Mouse (Mus musculus) limb, embryonic 15.5 days (tissue): Measurements from ENCODE around the gene Gm20388. TPM values are rescaled to one million over a fixed set of nuclear protein-coding genes. Genes with fewer than 3 reads are reported as not detected.
A peak's percentile ranks its signal among the peaks of the same experiment; 100 is the strongest.

ENCODE experiments used
- ATAC-seq: fragments of 200-750 bp; cut with Nextera tagmentation; 2 replicates; pipeline ENCODE4 v1.8.0; 2017; ENCODE audit warnings: low read depth, moderate TSS enrichment; ENCODE audit not compliant: insufficient number of reproducible peaks, low FRiP score, low TSS enrichment
- H3K27ac ChIP-seq: fragments of 300-500 bp; sonication (generic); 2 replicates; pipeline ENCODE4 v1.5.1; 2015; ENCODE audit warnings: moderate library complexity, mild to moderate bottlenecking, inconsistent platforms
- H3K27me3 ChIP-seq: fragments of 300-500 bp; sonication (generic); 2 replicates; pipeline ENCODE4 v1.6.1; 2015; ENCODE audit warnings: inconsistent platforms
- H3K36me3 ChIP-seq: fragments of 300-500 bp; sonication (generic); 2 replicates; pipeline ENCODE4 v1.6.1; 2015; ENCODE audit warnings: inconsistent platforms
- H3K4me1 ChIP-seq: fragments of 300-500 bp; sonication (generic); 2 replicates; pipeline ENCODE4 v1.6.1; 2015; ENCODE audit warnings: inconsistent platforms
- H3K4me2 ChIP-seq: fragments of 300-500 bp; sonication (generic); 2 replicates; pipeline ENCODE4 v1.6.1; 2015; ENCODE audit warnings: mild to moderate bottlenecking, inconsistent platforms
- H3K4me3 ChIP-seq: fragments of 300-500 bp; sonication (generic); 2 replicates; pipeline ENCODE4 v1.5.1; 2015; ENCODE audit warnings: mild to moderate bottlenecking, inconsistent platforms
- H3K9ac ChIP-seq: fragments of 300-500 bp; sonication (generic); 2 replicates; pipeline ENCODE4 v1.6.1; 2015; ENCODE audit warnings: inconsistent platforms
- H3K9me3 ChIP-seq: fragments of 300-500 bp; sonication (generic); 2 replicates; pipeline ENCODE4 v1.6.1; 2016; ENCODE audit warnings: inconsistent platforms
- WGBS: fragments of 180-500 bp; shearing (Covaris S2); methylation state at CpG from one replicate; pipeline ENCODE4 v1.1.7; 2015; 5-methylcytosine and 5-hydroxymethylcytosine counted together
- polyA plus RNA-seq: library from polyadenylated mRNA; unstranded; fragments of >200 nt; fragmentation: Nextera tagmentation; extraction: Ambion mirVana; gene quantifications from 2 replicates; pipeline ENCODE4 v1.2.1, GENCODE M21; 2015

Gm20388 gene
- polyA plus RNA-seq, 1 experiment from 2014 or later = 4.9 TPM

DNA sequence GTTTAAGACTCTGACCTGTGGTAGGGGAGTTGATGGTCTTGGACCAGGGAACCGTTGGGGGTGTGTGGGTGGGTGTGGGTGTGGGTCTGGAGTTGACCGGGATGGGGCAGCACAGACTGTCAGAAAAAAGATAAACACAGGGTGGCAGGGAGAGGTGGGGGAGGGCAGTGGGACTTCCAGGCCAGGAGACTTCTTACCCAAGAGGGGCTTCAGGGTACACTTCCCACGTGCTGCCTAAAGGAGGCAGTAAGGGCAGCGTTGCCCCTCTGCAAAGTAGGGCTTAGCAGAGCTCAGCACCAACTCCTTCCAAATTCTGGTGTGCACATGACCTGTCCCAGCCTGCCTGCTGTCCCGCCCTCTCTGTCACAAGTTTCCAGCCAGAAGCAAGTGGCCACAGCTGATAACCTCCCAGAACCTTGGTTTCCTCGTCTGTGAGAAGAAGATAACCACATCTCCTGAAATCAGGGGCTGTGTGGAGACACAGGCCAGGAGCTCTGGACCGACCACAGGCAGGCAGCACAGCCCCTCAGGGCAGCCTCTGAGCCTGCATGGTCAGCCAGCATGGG, 2808.9 kb downstream of the Gm20388 start:
- Histone ChIP-seq H3K27me3 (peaks cover 28% of the 10 kb centered on the region), H3K9ac (no peak overlapping the region), H3K4me2 (no peak overlapping the region), H3K4me1 (peaks cover 18% of the 10 kb centered on the region), H3K9me3 (no peaks in the 10 kb centered on the region), H3K27ac (no peak overlapping the region), H3K4me3 (no peak overlapping the region), H3K36me3 (no peaks in the 10 kb centered on the region)
- WGBS = 37% methylated on average over 7 of the region's 7 CpGs
- no peak for ATAC-seq

DNA sequence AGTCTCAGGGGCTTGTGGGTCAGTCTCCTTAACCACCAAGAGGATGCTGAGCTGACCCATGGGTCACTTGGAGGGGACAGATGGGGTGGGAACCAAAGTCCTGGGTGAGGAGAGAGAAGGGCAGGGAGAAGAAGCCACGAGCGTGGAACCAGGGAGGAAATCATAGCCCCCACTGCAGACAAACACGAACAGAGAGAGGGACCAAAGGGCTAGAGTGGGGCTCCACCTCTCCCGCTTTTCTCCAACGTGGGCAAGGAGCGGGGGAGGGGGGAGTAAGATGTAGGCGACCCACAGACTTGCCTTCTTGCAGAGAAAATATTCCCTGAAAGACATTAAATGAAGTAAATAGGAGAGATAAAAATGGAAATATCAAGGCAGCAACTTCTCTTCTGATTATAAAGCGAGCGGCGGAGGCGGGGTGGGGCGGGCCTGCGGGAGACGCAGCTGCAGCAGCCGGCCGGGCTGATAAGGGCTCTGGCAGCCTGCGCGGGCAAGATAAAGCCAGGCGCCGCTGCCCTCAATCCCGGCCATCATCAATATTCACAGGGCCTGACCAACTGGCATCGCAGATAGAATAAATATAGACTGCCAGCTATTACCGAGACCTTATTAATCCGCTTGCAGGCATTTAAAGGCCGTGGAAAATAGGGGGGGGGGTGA, 2809.6 kb downstream of the Gm20388 start:
- WGBS = 12% methylated on average over 25 of the region's 25 CpGs
- no peak overlapping the region for H3K27ac ChIP-seq

DNA sequence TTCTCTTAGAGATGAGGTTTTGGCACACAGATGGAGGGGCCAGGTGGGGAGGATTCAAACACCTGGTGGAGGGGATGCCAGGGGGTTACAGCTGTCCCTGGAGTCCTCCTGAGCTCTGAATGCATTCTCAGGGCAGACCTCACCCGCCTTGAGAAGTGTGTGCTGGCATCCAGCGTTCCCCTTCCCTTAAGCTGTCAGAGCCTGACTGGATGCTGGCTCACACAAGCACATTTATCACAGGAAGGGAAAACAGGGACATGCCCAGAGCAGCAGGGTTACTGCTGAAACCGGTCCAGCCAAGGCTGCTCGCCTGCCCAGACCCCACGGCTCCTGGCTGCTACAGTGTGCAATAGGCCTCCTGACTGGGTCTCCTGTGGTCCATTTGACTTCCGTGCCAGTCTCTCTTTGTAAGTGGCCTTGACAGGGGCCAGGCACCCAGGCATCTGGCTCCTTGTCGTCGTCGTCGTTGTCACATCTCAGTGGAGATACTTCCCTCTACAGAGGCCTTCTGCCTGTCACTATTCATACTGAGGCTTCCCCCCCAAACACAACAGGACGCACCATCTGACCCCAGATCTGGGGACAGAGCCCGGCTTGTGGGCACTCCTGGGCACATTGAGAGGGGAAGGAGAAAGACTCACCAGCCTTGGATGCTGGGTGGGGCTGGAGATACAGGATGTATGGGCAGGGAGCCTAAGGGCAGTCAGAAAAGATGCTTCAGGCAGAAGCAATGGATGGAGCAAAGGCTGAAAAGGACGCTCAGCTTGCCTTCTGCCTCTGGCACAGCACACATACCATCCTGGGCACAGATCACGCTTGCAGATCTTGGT, 2810.4 kb downstream of the Gm20388 start:
- H3K4me3 ChIP-seq = no peak overlapping the region; the same call in 1 of the 2 replicates
- 57% methylated on average over 14 of the region's 14 CpGs for WGBS
- H3K36me3 ChIP-seq = no peaks in the 10 kb centered on the region
- no peaks in the 10 kb centered on the region for H3K9me3 ChIP-seq
- H3K9ac ChIP-seq = no peak overlapping the region
- H3K4me2 ChIP-seq = no peak overlapping the region
- peaks cover 28% of the 10 kb centered on the region for H3K27me3 ChIP-seq
- peaks cover 18% of the 10 kb centered on the region for H3K4me1 ChIP-seq
- H3K27ac ChIP-seq = no peak overlapping the region
- ATAC-seq = no peak

More for the DNA sequence above, 2809.6 kb downstream of the Gm20388 start:
- H3K9me3 ChIP-seq = no peaks in the 10 kb centered on the region
- H3K9ac ChIP-seq = no peak overlapping the region
- H3K4me2 ChIP-seq = 0 out of 2 replicates have a peak overlapping the region, but pooled peaks have one; percentile 15
- H3K4me1 ChIP-seq = peaks cover 18% of the 10 kb centered on the region
- no peaks in the 10 kb centered on the region for H3K36me3 ChIP-seq
- H3K4me3 ChIP-seq = peak overlapping the region; percentile 2; the same call in 1 of the 2 replicates
- ATAC-seq = no peak
- H3K27me3 ChIP-seq = peaks cover 28% of the 10 kb centered on the region

DNA sequence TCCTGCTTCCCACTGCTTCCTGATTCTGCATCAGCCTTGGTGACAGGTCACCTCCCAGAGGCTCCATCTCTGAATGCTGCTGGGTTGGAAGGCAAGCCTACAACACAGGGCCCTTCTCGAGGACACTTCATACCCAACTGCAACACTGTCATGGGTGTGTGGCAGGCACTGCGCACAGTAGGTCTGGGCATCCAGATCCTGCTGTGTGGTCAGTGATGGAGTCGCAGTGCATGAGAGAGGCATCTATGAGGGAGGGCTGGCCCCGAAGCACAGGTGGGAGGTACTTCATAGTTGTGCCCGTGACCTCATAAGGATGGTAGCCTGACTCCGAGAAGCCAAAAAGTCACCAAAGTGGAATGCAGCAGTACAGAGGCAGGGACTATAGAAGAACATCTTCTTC, 2814.5 kb downstream of the Gm20388 start:
- Histone ChIP-seq H3K9me3 (no peaks in the 10 kb centered on the region), H3K27me3 (peaks cover 17% of the 10 kb centered on the region), H3K27ac (no peak overlapping the region), H3K4me3 (no peak overlapping the region), H3K4me1 (peaks cover 13% of the 10 kb centered on the region; the same call in 1 of the 2 replicates), H3K9ac (no peak overlapping the region), H3K36me3 (no peaks in the 10 kb centered on the region), H3K4me2 (no peak overlapping the region)
- ATAC-seq = no peak
- WGBS = 88% methylated on average over 6 of the region's 6 CpGs

DNA sequence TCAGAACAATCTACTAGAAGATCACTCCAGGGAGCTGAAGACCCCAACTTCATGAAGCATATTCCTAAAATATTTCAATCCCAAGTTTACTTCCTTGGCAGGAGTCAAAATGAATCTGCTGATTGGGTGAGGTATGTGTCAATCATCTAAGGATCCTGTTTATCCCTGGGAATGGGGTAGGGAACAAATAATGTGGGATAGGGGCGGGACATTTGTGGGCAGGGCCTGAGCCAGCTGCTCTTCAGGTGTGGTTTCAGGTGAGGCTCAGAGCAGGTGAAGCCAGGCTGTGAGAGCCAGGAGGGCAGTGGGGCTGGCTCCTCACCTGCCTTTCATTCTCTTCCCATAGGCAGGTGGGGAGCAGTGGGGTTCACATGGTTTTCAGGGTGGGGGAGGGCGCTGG, 2816.1 kb downstream of the Gm20388 start:
- Histone ChIP-seq H3K4me3 (no peak overlapping the region), H3K9ac (no peak overlapping the region), H3K36me3 (no peaks in the 10 kb centered on the region), H3K27me3 (peaks cover 2% of the 10 kb centered on the region), H3K4me2 (no peak overlapping the region), H3K9me3 (no peaks in the 10 kb centered on the region), H3K4me1 (0 out of 2 replicates have a peak, but pooled peaks cover 4% of the 10 kb centered on the region), H3K27ac (no peak overlapping the region)
- ATAC-seq = no peak
- WGBS = 47% methylated on average over 2 of the region's 2 CpGs

DNA sequence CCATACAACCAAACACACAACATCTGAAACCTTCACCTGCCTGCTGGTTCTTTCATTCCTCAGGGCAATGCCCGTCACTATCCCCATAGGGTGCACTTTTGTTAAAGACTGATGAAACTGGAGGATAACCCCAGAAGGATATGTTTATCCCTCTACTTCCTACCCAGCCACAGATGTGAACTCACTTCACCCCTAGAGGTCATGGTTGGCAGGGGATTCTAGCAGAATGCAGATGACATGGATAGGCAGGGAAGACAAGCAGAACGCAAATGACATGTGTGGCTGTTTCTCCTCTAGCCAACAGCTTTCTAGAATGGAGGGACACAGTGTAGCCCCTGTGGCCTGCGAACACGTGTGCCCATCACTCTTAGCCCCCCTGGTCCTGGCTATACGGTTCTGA, 2816.8 kb downstream of the Gm20388 start:
- 66% methylated on average over 5 of the region's 5 CpGs for WGBS
- Histone ChIP-seq H3K9me3 (no peaks in the 10 kb centered on the region), H3K36me3 (no peaks in the 10 kb centered on the region), H3K27me3 (no peaks in the 10 kb centered on the region; the same call in 1 of the 2 replicates), H3K4me3 (no peak overlapping the region), H3K4me1 (0 out of 2 replicates have a peak, but pooled peaks cover 4% of the 10 kb centered on the region), H3K9ac (no peak overlapping the region), H3K27ac (no peak overlapping the region), H3K4me2 (no peak overlapping the region)
- ATAC-seq = no peak

DNA sequence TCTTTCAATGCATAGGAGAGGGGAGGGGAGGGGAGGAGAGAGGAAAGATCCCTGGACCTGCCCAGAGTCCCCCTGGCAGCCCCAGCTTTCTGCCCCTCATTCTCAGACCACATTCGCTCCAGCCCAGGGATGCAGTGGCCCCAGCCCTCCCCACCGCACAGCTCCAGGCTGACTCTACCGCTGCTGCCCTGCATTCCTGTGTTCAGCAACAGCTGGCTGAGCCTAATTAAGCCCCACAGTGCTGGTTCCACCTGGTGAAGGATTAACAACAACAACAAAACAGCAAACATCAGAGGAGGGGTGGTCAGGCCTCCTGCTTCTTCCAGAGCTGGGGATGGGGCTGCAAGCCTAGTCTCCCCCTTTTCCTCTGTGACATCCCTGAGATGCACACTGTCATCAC, 2818.0 kb downstream of the Gm20388 start:
- Histone ChIP-seq H3K27me3 (no peaks in the 10 kb centered on the region), H3K4me3 (no peak overlapping the region), H3K4me2 (no peak overlapping the region), H3K27ac (no peak overlapping the region), H3K4me1 (0 out of 2 replicates have a peak, but pooled peaks cover 4% of the 10 kb centered on the region), H3K9me3 (no peaks in the 10 kb centered on the region), H3K9ac (no peak overlapping the region), H3K36me3 (no peaks in the 10 kb centered on the region)
- ATAC-seq = no peak
- WGBS = 9% methylated on average over 3 of the region's 3 CpGs

DNA sequence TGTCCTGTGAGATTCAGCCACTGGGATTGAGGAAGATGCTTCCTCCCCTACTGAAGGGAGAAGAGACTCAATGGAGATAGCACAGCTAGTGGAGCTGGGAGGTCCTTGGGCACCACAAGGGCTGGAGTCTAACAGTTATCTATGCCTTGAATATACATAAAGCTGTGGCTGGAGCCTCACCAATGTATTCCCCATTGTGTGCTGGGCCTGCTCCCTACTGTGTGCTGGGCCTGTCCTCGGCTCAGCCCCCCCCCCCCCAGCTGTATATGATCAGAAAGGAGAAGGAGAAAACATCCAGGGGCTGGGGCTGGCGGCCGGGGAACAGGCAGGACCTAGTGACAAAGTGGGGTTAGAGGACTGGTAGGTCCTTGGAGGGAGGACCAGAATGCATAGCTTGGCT, 2824.5 kb downstream of the Gm20388 start:
- Histone ChIP-seq H3K9ac (no peak overlapping the region), H3K9me3 (no peaks in the 10 kb centered on the region), H3K36me3 (no peaks in the 10 kb centered on the region), H3K27ac (no peak overlapping the region), H3K4me2 (no peak overlapping the region), H3K27me3 (peaks cover 5% of the 10 kb centered on the region; the same call in 1 of the 2 replicates), H3K4me1 (peaks cover 9% of the 10 kb centered on the region; the same call in 1 of the 2 replicates), H3K4me3 (no peak overlapping the region)
- 74% methylated on average over 3 of the region's 3 CpGs for WGBS
- no peak for ATAC-seq

DNA sequence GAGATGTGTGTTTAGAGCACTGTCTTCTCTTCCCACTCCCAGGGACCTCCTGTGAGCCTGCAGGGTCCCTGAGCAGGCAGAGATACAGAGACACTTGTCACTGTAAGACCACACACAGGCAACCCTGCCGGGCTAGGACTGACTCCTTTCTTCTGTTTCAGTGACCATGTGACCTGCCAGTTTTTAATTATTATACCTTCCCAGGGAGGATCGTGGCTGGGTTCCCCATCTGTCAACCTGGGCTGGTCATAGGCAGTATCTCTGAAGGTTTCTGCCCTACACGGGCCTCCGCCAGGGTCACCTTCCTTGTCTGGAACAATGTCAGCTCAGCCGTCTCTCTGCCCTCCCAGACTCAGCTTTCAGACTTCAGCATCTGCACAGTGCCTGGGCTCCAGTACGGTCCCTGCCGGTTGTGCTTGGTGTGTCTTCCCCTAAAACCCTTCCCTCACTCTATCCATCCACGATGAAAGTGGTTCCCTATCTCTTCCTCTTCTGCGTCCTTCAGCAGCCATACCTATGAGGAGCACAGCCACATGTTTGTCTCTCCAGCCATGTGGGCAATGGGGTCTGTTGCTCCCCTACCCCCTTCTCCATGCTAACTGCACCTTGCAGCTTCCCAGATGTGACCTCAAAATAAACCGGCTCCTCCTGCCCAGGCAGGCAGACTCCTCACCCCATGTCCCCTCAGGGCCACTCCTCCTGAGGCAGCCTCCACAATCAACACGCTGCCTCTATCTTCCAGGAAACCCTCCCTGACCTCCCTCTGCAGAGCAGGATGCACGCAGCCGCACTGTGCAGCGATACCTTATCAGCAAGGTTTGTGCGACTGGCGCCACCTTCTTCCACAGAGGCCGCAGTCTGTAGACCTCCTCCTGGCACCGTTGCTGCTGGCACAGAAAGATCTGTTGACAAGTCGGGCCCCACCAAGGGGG, 2825.2 kb downstream of the Gm20388 start:
- ATAC-seq = no peak
- peaks cover 9% of the 10 kb centered on the region; the same call in 1 of the 2 replicates for H3K4me1 ChIP-seq
- no peak overlapping the region for H3K27ac ChIP-seq
- no peak overlapping the region for H3K9ac ChIP-seq
- H3K4me2 ChIP-seq = no peak overlapping the region
- 59% methylated on average over 19 of the region's 19 CpGs for WGBS
- H3K4me3 ChIP-seq = no peak overlapping the region
- peaks cover 12% of the 10 kb centered on the region; the same call in 1 of the 2 replicates for H3K27me3 ChIP-seq
- H3K36me3 ChIP-seq = no peaks in the 10 kb centered on the region
- H3K9me3 ChIP-seq = no peaks in the 10 kb centered on the region

DNA sequence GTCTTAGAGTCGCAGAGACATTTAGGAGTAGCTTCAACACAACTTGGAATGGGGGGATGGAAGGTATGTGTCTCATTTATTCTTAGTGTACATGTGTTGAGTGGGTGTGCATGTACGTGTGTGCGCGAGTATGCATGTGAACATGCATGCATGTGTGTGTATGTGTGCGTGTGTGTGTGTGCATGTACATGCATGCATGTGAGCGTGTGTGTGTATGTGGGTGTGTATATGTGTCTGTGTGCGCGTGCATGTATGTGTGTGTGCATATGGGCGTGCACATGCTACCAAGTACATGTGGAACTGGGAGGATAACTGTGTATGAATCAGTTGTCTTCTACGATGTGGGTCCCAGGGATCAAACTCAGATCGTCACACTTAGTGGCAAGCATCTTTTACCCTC, 2826.0 kb downstream of the Gm20388 start:
- Histone ChIP-seq H3K4me2 (no peak overlapping the region), H3K4me3 (no peak overlapping the region), H3K27ac (no peak overlapping the region), H3K9me3 (no peaks in the 10 kb centered on the region), H3K9ac (no peak overlapping the region), H3K4me1 (peaks cover 9% of the 10 kb centered on the region; the same call in 1 of the 2 replicates), H3K27me3 (peaks cover 20% of the 10 kb centered on the region), H3K36me3 (no peaks in the 10 kb centered on the region)
- no peak for ATAC-seq
- 90% methylated on average over 11 of the region's 11 CpGs for WGBS

DNA sequence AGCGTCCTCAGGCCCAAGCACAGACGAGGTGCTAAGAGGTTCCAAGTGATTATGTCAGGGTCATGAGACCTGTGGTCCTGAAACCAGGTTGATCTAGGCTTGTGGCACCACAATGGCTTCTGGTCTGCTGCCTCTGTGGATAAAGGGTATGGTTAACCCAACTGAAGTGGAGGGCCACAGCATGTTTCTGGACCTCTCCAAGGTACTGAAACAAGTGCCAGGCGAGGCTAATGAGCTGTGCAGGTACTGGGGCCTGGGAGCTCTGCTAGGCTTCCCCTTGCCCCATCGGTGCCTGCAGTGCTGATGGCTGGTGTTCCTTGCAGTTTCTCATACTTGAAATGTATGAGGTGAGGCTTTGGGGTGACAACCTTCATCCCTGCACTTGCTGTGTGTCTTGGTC, 2826.4 kb downstream of the Gm20388 start:
- Histone ChIP-seq H3K27me3 (peaks cover 24% of the 10 kb centered on the region), H3K9ac (no peak overlapping the region), H3K9me3 (no peaks in the 10 kb centered on the region), H3K27ac (no peak overlapping the region), H3K4me2 (no peak overlapping the region), H3K4me3 (no peak overlapping the region), H3K4me1 (peaks cover 9% of the 10 kb centered on the region; the same call in 1 of the 2 replicates), H3K36me3 (no peaks in the 10 kb centered on the region)
- ATAC-seq = no peak
- WGBS = 37% methylated on average over 4 of the region's 4 CpGs
